Mouse (Mus musculus) right cerebral cortex, postnatal 36 days (tissue): ENCODE measurements around the gene Grasp.

Experiments
- DNase-seq, 2 experiments: peaks; one replicate each; pipeline ENCODE4 v3.0.0; 2022; ENCODE audit warnings: low spot score in 2 of 2, mixed read lengths in 1 of 2

Gene Grasp

DNA sequence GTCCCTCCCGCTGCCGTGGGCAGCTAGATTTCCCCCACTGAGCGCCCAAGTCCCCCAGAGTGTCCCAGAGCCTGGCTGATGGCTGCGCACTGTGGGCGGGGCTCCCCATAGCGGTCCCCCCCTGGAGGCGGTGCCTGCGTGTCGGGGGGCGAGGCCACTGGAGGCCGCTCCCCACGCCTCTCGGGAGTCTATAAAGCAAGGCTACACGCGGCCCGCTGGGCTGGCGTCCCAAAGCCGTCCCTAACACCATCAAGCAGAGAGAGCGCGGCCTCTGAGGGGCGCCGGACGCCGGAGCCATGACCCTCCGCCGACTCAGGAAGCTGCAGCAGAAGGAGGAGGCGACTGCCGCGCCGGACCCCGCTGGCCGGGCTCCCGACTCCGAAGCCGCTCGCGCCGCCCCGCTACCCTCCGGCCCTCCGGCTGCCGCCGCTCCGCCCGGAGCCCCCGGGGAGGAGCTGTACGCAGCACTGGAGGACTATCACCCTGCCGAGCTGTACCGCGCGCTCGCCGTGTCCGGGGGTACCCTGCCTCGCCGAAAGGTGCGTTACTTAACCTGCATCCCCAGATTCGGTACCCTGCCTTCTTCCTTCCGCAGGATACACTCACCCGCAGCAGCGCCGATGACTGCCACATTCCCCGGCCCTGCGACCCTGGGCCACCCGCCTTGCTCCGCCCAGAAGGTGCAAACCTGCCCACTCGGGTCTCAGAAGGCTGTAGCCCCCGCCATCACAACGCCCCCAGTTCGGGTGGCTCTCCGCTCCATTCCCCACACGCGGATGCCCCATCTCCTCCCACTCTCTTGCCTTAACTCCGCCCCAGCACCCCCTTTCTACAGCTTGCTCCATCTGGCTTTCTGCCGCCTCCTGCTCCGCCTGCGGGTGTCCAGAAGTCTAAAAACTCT is at the start of gene Grasp:
Gene Grasp, plus strand, starts transcription at position 183 of the 901 bp plus-strand sequence.
- DNase-seq, result peak; percentile 84 to 90

DNA sequence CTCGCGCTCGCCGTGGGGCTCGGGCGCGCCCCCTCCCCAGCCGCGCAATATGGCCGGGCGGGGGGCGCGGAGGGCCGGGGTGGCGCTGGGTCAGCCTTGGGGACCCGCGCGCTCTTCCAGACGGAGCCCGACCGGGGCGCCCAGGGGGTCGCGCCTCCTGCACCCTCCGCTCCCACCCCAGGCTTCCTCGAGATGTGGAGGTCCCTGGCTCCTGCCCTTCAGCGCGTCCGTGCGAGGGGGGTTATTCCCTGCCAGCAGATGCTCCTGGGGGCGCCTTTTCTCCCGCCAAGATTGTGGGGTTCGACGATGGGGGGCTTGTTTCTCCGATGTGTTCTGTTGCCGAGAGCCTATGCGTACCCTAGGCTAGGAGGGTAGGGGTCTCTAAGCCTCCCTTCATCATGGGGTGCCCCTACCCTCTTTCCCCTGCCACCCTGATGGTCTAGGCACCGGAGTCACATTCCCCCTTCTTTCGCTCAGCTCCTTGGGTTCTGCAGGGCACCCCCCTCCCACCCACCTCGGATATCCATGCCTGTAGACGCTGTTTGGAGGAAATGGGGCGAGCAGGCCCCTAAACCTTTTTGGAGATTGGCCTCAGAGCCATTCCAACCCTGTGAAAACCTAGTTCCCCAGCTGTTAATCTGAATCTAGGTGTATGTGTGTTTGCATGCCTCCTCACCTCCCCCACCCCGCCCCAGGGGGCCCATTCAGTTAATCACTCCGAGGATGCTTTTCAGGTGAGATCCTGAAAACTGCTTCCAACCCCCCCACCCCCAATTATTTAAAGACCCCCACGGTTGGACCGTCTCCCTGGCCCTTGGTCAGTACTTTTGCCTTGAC is 49.5 kb upstream of the Grasp start:
- no peak for DNase-seq

DNA sequence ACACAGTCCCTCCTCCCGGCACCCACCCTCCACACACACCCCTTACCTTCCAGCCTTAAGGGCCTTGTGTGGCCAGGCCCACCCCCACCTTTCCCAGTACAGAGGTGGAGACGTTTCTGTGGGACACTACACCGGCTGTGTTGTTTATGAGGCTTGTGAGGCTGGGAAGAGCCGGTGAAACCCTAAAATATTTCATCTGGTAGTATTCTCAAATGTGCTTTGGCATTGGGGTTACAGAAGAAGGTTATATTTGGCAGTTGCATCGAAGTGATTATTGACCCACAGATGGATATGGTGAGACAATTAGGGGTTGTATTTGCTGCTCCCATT is 48.9 kb upstream of the Grasp start:
- DNase-seq, result no peak

DNA sequence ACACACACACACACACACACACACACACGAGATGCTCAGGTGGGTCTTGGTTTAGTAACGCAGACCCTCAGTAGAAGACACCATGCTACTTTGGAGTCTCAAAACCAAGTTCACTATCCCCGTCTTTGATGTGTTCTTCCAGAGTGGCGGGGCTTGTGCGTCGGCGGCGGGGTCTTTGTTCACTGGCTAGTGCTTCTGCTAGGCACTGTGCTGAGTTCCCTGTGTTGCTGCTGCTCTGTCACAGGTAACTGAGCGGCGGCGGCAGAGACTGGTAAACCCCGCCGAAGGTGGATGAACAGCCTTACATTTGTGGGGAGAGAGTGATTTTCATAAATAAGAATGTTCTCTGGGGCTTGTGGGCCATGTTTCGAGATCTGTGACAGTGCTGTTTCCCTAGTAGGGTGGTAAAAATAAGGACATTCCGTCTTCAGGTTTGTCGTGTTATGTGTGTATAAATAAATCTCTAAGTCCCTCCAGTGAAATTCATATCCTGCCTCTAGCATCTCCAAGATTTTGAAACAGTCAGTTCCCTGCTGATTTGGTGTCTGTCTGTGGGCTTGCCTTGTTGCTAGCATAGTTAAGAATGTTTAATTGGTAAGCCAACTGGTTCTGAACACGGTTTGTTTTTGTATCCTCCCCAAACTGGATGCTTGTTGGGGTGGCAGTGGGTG is 48.2 kb upstream of the Grasp start:
- DNase-seq, result no peak

DNA sequence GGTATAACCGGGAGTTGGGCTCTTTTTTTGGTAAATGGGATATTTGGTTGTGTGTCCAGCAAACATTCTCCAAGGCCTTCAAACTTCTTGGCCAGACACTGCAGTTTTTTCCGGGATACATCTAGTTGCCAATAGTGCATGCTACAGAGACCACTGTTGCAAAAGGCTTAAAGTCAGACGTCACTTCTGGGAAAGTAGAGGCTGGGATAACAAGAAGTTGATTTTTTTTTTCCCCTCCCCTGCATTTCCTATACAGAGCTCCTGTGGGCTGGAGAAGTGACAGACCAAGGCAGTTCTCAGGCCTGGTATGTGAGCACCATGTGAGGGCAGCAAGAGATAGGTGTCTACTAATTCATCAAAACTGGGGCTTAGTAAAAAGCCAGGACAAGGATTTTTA is 47.7 kb upstream of the Grasp start:
- no peak for DNase-seq

DNA sequence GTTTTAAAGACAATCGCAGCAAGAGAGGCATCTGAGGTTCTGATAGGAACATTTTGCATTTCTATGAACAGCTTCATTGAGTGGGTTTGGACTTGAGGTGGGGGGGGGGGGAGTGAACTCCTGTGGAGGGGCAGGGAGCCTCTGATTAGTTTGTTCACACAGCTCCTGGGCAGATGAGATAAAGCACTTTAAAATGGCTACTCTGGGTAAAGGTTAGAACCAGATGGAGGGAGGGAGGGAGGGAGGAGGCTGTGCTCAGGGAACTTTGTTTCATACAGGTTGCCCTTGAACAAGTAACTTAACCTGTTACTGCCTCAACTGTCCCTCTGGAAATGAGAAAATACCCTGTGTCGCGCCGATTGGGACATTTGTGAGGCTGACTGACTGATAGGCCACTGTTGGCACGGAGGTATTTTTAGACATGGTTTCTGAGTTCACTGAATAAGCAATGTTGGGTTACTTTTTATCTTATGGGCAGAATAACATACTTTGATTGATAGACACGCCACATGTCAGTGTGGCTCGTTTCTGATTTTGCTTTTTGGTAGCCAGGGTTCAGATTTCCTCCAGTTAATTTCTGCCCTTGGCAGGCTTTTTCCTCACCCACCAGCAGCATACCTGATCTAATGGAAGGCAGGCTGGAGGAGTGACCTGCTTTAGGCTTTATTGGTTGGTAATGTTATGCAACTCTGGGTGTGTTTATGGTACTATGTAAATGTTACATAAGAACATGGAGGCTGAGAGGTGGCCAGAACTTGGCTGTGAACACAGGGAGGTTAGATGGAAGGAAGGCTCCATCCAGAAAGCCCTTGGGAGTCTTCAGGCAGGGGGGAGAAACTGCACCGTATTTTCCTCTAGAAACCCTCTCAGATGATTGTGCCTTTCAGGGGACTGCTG is 46.9 kb upstream of the Grasp start:
- DNase-seq, result no peak

DNA sequence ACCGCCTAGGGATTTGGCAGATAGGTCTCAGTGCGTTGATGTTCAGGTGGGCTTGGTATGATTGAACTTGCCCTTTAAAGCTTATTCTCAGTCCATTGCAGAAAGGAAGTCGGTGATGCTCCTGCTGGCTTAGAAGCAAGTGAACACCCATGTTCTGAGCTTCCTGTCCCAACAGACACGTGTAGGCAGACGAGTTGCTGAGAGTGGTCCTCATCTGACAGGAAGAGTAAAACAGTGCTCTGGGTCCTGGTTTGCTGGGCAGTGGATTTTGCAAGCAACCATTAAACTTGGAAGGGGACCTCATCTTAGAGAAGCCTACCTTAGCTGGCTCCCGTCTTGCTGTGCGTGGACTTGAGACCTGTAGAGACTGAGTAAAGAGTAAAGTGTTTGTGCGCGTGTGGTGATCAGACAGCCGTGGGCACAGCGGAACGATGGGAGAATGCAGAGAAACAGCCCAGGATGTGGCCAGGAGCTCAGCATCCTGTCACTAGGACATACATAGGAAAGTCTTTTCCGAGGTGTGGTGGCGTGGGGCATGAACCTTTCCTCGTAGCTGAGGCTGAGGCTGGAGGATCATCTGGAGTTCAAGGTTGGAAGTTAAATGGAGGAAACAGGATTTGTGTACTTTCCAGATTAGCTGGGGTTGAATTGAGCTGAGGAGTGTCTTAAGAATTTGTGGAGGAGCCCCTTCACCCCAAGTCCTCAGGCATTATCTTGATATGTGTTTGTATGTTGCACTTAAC is 43.5 kb upstream of the Grasp start:
- DNase-seq, result no peak

DNA sequence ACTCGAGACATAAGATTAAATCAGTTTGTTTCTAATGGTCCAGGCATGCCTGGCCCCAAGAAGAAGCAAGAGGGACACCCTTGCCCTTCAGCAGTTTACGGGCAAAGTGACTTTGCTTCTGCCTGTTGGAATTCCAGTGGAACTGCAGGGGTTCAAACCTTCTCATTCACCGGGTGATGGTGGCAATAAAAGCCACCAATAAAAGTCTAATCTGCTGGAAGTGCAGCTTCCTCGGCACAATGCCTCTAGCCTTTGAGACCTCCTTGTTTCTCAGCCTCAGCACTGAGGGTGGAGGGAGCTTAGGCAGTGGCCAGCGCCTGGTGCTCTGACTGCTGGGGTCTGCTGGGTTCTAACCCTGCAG is 42.9 kb upstream of the Grasp start:
- no peak for DNase-seq

DNA sequence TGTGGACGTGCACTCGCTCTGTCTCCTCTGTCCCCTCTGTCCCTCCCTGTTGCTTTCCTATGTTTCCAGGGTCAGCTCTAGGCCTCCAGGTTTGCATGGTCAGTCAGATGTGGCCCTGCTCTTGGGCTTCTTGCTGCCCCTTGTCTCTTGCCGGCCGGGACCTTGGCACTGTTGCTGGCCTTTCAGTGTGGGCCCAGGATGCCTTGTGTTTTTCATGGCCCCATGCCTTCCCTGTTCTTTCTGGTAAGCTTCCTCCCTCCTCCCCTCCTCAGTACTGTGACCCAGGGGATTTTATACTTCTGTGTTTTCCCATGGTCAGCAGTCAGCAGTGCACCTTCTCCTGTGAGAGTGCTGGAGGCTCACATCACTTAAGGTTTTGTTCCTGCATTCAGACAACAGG is 42.5 kb upstream of the Grasp start:
- DNase-seq, result no peak

DNA sequence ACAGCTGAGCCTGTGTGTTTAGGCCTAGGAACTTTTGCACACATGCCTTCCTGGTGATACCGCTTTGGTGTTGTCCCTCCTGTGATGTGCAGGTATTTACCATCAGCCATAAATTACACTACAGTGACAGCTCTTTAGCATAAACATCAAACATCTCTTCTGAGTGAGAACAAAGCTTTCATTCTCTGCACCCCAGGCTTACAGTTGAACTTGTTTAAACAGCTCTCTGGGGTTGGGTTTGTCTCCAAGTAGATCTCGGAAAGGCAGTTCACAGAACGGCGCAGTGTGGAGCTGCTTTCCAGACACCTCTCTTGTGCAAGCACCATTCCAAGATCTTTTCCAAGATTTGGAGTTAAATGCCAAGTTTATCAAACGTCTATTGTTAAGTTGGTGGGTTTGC is 41.3 kb upstream of the Grasp start:
- no peak for DNase-seq

DNA sequence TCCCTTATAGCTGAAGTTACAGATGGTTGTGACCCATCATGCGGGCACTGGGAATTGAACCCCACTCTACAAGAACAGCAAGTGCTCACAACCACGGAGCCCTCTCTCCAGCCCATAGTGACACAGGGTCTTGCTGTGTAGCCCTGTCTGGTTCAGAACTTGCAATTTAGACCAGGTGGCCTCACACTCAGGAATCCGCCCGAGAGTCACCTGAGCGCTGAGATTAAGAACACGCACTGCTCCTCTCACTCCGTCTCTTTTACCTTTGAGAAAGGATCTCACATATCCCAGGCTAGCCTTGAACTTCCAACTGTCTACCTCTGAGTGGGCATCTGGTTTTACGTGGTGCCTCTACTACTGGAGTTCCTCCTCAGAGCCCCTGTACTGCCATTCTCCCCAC is 39.7 kb upstream of the Grasp start:
- no peak for DNase-seq

DNA sequence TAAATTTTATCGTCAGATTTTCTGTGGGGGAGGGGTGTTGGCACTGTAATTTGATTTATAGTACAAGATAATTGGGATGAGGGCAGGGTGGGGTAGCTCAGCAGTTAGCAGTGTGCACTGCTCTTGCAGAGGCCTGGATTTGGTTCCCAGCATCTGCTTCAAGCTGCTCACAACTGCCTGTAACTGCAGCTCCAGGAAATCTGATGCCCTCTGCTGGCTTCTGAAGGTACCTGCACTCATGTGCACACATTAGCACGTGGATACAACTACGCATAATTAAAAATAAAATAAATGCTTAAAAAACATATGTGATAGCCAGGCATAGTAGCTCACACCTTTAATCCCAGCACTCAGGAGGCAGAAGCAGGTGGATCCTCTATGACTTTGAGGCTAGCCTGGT is 38.4 kb upstream of the Grasp start:
- no peak for DNase-seq

DNA sequence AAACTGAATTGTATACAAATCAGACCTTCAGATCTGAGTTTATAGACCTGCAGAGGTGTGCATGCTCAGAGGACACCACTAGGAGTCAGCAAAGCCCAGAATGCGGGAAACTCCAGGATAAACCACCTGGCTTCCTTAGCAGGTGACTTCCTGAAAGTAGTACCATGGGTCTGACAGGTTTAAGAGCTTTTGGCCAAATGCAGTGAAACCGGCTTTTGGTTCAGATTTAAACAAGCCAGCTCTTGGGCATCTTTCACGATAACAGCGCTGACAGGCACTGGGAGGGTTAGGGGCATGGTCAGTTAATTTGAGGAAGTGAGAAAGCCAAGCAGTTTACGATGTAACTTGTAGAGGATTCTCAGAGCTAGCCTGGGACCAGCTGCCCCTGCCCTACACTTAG is 36.1 kb upstream of the Grasp start:
- no peak for DNase-seq

DNA sequence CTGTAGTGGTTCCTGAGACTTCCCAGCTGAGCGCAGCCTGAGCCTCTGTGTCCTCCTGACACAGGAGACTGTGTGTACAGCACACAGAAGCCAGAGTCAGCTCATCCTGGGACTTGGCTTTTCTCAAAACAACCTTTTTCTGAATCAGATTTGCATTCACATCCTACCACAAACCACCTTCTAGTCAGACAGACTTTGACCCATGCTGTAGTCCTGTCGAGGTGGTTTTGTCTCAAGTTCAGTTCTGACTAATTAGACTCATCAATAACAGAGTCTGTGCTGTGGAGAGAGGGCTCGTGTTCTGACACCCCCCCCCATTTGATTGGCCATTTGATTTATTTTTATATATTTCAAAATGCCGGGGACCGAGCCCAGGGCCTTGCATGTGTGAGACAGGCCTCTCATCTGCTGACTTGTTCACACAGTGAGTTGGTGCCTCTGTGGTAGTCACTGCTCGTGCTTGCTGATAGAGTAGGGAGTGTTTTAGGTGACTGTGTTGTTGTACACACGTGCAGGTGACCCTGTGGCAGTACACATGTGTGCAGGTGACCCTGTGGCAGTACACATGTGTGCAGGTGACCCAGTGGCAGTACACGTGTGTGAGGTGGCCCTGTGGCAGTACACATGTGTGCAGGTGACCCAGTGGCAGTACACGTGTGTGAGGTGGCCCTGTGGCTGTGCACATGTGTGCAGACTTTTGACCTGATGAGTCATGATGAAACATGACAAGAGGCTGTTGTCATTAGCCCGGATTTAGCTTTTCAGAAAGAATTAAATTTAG is 33.8 kb upstream of the Grasp start:
- no peak for DNase-seq

DNA sequence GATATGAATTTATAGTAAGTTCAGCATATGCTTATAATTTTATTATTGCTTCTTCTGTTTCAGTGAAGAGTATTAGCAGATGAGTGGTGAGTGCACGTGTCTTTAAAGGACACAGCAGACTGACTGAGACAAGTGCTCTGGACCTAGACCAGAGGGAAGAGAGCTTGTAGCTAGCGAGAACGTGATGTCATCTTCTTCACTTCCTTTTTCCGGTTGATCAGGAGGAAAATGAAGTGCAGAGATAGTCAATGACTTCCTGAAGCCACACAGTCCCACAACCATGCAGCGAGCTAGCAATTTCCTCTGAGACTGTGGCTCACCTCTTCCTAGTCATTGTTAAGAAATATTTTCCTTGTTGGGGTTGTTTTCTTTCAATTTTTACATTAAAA is 33.2 kb upstream of the Grasp start:
- no peak for DNase-seq

DNA sequence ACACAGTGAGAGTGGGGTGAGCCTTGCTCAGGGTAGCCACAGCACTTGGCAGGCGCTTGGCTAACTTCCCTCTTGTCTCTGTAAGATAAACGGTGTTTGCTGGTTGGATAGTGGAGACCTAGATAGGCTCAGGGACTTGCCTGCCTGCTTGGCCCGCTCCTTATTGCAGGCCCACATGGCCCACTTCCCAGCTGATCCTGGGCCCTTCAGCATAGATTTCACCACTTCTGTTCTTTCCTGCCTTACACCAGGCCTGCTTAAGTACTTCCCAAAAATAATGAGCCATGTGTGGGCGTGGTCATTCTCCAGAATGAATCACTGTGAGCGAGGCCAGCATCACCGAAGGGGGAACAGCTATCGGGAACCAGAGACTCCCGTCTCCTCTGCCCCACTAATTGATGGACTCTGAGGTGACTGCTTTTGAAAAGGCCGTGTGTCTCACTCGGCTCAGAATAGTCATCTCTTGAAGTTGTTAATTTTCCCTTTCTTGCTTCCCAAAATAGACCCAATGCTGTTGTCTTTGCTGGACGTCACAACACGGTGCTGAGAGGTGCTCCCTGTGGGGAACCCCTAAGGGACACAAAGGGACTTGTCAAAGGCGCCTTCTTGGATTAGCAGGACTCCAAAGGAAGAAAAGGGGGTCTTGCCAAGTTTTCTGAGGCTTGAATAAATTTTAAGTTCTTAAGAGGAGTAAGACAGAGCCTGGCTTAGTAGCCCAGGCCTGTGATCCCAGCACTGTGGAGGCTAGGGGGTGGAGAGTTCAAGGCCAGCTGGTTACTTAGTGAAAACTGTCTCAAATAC is 32.3 kb upstream of the Grasp start:
- no peak for DNase-seq

DNA sequence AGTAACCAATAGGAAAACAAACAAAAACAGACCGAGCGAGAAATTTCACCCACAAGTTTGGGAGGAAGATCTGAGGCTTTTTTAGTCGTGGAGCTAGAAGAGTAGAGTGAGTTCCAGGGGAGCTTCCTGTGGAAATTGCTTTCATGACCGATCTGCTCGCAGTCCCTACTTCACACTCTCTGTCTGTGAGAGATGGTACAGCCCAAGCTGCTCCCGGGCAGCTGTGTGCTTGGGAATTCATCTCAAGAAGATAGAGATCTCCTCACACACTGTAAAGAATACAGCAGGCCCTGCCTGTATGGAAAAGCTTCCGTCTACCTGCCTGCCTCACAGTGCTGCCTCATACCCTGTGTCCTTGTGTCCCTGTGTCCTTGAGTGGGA is 31.7 kb upstream of the Grasp start:
- no peak for DNase-seq

DNA sequence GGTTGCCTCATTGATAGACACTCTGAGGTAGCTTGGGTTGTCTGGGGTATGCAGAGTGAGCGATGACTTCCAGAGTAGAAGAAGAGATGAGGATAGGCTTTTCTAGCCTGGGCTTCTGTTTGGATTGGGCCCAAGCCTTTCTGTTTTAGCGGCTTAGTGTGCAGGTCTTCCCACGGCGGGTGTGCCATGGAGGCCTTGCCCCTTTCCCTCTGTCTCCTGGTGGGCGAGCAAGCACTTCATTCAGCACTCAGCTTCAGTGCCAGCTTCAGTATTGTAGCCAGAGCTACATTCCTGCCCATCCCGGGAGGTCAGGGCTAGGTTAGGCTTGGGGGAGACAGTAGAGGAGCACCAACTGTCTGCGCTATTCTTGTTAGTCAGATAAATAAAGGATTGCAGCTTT is 31.3 kb upstream of the Grasp start:
- no peak for DNase-seq

DNA sequence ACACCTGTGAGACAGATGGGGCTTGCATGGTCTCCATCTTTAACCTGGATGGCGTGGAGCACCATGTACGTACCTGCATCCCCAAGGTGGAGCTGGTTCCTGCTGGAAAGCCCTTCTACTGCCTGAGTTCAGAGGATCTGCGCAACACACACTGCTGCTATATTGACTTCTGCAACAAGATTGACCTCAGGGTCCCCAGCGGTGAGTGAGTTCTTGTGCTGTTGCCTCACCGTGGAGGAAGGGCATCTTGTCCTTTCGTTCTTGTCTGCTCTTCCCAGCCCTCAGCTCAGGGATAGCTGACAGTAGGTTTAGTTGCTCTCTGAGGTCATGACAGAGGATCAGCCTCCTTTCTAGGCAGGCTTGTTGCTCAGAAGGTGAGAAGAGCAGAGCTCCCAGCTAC is 30.0 kb upstream of the Grasp start:
- DNase-seq, result no peak
